Mouse (Mus musculus): ENCODE data around the gene Babam2.

- TF ChIP-seq CTCF (IDR thresholded peaks at IDR 0.05; ENCODE audit: extremely low read depth, insufficient read depth, low read length) (no peak), POLR2A (IDR thresholded peaks at IDR 0.05; ENCODE audit: extremely low read depth, insufficient read depth, low read length) (no peak)
Measured at GRCm38 (mm10) chr5:32066839-32067238, 369.4 kb downstream of the Babam2 start.
